Mouse (Mus musculus): Measurements from ENCODE around the gene Tiam1.

GRCm38 (mm10) chr16:89863264-89863663, 280.3 kb downstream of the Tiam1 start:
- TF ChIP-seq CTCF (IDR thresholded peaks at IDR 0.05; ENCODE audit: low read depth, low read length): no peak
- TF ChIP-seq POLR2A (IDR thresholded peaks at IDR 0.05; ENCODE audit: extremely low read depth, insufficient read depth, low read length): no peak
